Mouse (Mus musculus): ENCODE results near the gene Pik3r3. TPM values are rescaled to one million over a fixed set of nuclear protein-coding genes. Genes with fewer than 3 reads are reported as not detected.
"Not testable (repeated sequence)": the region's sequence is repeated elsewhere in the genome, so short reads cannot be mapped to it uniquely, and the experiment has no call there.

Pik3r3 gene
- total RNA-seq, 2 experiments from 2014 or later = 37.2 to 42.8 TPM

- DNase-seq (ENCODE audit: extremely low spot score in 1 of 2, low spot score in 2 of 2) = no peak
- TF ChIP-seq CTCF (IDR thresholded peaks at IDR 0.05) = no peak
- no peak overlapping the region for H3K27ac ChIP-seq
- H3K4me3 ChIP-seq = no peak overlapping the region
- intact Hi-C loops (cut with DNase I) = no loop called here
These were observed 29.1 kb upstream of the Pik3r3 start for GRCm38 (mm10) chr4:116192286-116192835.

GRCm38 (mm10) chr4:116193583-116194383 is 27.6 kb upstream of the Pik3r3 start:
- TF ChIP-seq CTCF (IDR thresholded peaks at IDR 0.05) = no peak
- DNase-seq (ENCODE audit: extremely low spot score in 1 of 2, low spot score in 2 of 2) = no peak
- no peak overlapping the region for H3K4me3 ChIP-seq
- 0 out of 2 replicates have a peak overlapping the region, but pooled peaks have one; percentile 11 for H3K27ac ChIP-seq
- intact Hi-C loops (cut with DNase I) = no loop called here

DNA sequence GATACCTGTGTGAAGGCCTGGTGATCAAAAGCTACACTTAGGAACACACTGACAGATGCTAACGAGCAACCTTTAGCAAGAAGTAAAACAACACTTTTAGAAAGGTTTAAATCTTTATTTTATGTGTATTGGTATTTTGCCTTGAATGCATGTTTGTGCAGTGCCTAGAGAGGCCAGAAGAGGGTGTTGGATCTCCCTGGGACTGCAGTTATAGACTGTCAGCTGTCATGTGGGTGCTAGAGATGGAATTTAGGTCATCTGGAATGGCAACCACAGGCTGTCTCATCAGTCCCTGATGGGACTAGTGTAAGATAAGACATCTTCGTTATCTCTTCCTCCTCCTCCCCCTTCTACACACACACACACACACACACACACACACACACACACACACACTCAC is 23.0 kb upstream of the Pik3r3 start:
- no peak for DNase-seq (ENCODE audit: extremely low spot score in 1 of 2, low spot score in 2 of 2)
- intact Hi-C loops (cut with DNase I) = no loop called here
- no peak overlapping the region for H3K4me3 ChIP-seq
- H3K27ac ChIP-seq = no peak overlapping the region
- peak; percentile 34 for TF ChIP-seq CTCF (IDR thresholded peaks at IDR 0.05)

GRCm38 (mm10) chr4:116204422-116204821 is 17.0 kb upstream of the Pik3r3 start:
- intact Hi-C loops (cut with DNase I) = no loop called here
- Histone ChIP-seq H3K27ac (no peak overlapping the region), H3K4me3 (no peak overlapping the region)
- no peak for TF ChIP-seq CTCF (IDR thresholded peaks at IDR 0.05)
- no peak for DNase-seq (ENCODE audit: extremely low spot score in 1 of 2, low spot score in 2 of 2)

- intact Hi-C loops (cut with DNase I) = no loop called here
- Histone ChIP-seq H3K4me3 (no peak overlapping the region), H3K27ac (no peak overlapping the region)
- DNase-seq (ENCODE audit: extremely low spot score in 1 of 2, low spot score in 2 of 2) = no peak
- no peak for TF ChIP-seq CTCF (IDR thresholded peaks at IDR 0.05)
These were observed 14.9 kb upstream of the Pik3r3 start for GRCm38 (mm10) chr4:116206531-116206930.

DNA sequence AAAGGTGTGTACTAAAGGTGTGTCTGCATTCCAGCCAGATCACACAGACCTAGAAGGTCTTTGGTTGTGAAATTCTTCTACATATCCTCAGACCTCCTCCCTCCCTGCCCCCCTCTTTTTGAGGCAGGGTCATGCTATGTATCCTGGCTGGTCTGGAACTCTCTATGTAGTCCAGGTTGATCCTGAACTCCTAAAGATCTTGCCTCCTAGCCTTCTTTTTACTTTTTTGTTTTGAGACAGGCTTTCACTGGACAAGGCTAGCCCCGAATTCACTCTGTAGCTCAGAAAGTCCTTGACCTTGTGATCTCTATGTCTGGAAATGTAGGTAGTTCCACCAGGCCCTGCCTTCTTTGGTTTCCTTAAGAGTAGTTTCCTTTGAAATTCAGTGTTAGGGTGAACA is 12.5 kb upstream of the Pik3r3 start:
- no peak for TF ChIP-seq CTCF (IDR thresholded peaks at IDR 0.05)

DNA sequence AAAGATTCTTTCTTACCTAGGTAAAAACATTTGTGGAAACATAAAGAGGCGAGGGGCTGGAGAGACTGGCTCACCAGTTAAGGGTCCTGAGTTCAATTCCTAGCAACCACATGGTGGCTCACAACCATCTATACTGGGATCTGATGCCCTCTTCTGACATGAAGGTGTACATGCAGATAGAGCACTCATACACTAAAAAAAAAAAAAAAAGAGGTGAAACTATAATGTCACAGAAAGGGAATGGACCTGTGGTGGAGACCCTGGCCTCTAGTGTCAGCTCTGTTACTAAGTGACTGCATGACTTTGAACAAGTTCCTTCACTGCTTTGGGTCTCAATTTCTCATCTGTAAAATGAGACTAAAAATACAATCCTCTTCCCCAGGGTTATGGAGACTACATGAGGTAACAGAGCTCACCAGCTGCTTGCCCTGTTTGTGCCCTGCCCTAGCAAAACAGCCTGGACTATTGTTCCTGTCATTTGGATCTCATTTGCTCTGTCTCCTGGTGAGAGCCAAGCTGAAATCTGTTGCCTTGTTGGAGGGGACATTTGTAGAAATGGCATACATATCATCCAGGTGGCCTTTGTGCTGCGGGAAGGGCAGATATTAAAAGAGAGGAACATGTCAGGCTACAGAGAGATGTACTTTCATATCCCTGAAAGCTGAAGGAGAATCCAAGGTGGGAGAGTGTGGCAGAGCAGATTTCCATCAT is 5.4 kb upstream of the Pik3r3 start:
- Histone ChIP-seq H3K27ac (no peak overlapping the region), H3K4me3 (no peak overlapping the region)
- intact Hi-C loops (cut with DNase I) = no loop called here
- no peak for DNase-seq (ENCODE audit: extremely low spot score in 1 of 2, low spot score in 2 of 2)
- TF ChIP-seq CTCF (IDR thresholded peaks at IDR 0.05) = no peak

More for the DNA sequence above, 12.5 kb upstream of the Pik3r3 start:
- intact Hi-C loops (cut with DNase I) = no loop called here
- Histone ChIP-seq H3K4me3 (no peak overlapping the region), H3K27ac (no peak overlapping the region)
- DNase-seq (ENCODE audit: extremely low spot score in 1 of 2, low spot score in 2 of 2) = no peak

DNA sequence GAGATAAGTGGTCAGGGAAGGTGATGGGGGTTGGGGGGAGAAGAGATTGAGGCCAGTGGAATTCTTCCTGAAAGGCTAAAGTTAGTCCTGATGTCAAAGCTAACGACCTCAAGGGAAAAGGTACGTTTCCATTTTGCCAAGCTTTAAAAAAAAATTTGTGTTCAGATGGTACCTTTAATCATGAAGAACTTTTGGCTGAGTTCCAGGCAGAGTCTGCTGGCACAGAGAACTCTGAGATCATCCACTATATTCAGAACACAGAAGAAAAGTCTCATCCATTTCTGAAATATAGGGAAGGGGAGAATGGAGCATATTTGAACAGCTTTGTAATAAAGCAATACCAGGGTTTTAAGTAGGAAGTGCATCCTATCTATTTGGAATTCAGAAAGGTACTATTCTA is 4.4 kb upstream of the Pik3r3 start:
- Histone ChIP-seq H3K27ac (no peak overlapping the region), H3K4me3 (no peak overlapping the region)
- intact Hi-C loops (cut with DNase I) = no loop called here
- DNase-seq (ENCODE audit: extremely low spot score in 1 of 2, low spot score in 2 of 2) = peak in 1 of 2 experiments; percentile 14
- no peak for TF ChIP-seq CTCF (IDR thresholded peaks at IDR 0.05)

- DNase-seq (ENCODE audit: extremely low spot score in 1 of 2, low spot score in 2 of 2); H3K4me3 ChIP-seq; H3K27ac ChIP-seq; intact Hi-C loops (cut with DNase I): not testable (repeated sequence)
These were observed 3.8 kb upstream of the Pik3r3 start for GRCm38 (mm10) chr4:116217661-116218060.

GRCm38 (mm10) chr4:116219056-116219455 is 2.4 kb upstream of the Pik3r3 start:
- no peak overlapping the region for H3K27ac ChIP-seq
- intact Hi-C loops (cut with DNase I) = no loop called here

DNA sequence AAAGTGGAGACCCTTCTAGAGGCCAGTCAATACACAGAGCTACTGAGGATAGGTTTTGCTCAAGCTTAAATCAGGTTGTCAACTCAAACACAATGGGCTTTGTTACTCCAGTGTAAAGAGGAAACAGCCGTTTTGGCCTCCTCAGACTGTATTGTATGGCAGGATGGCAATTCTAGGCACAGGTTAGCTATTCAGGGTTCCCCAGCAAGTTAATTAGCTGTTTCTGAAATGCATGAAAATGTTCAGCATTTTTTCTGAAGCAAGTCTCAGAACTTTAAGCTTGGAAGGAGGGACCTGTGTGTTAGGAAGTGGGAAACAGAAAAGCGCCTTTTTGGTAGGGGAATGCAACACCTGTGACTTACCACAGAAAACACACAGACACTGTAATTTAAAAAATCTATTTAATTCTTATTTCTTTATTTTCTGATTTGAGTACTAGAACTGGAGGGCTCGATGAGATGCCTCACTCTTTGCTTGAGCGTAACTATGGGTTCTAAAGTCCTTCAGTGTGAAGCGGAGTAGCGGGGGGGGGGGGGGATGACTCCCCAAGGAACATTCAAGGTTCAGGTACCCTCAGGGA is 1.3 kb upstream of the Pik3r3 start:
- Histone ChIP-seq H3K27ac (peak overlapping the region; percentile 4; the same call in 1 of the 2 replicates), H3K4me3 (peak overlapping the region; percentile 54)
- intact Hi-C loops (cut with DNase I) = loop anchor here (2.0 kb wide), 1 partner anchor 23 kb away; no protein-coding TSS in a partner anchor
- no peak for DNase-seq (ENCODE audit: extremely low spot score in 1 of 2, low spot score in 2 of 2)
- TF ChIP-seq CTCF (IDR thresholded peaks at IDR 0.05) = no peak

More at GRCm38 (mm10) chr4:116219056-116219455, 2.4 kb upstream of the Pik3r3 start:
- no peak for DNase-seq (ENCODE audit: extremely low spot score in 1 of 2, low spot score in 2 of 2)
- no peak overlapping the region for H3K4me3 ChIP-seq
- TF ChIP-seq CTCF (IDR thresholded peaks at IDR 0.05) = no peak

- Histone ChIP-seq H3K27ac (peak overlapping the region; percentile 97), H3K4me3 (peak overlapping the region; percentile 54)
- no peak for DNase-seq (ENCODE audit: extremely low spot score in 1 of 2, low spot score in 2 of 2)
- intact Hi-C loops (cut with DNase I) = loop anchor here (1.0 to 2.0 kb wide), 2 partner anchors 22 to 44 kb away; no protein-coding TSS in a partner anchor
- no peak for TF ChIP-seq CTCF (IDR thresholded peaks at IDR 0.05)
These were observed 658 bp upstream of the Pik3r3 start for GRCm38 (mm10) chr4:116220780-116221139.

Data from left cerebral cortex, adult 2 months (tissue).